Mouse (Mus musculus) ES-Bruce4 (cell line): Measurements from ENCODE around the gene Plcb1.

Source experiments
- CTCF ChIP-seq: IDR thresholded peaks from one replicate; pipeline ENCODE4 v1.8.1; 2011; ENCODE audit warnings: low read depth, low read length
- EP300 ChIP-seq: IDR thresholded peaks from 2 replicates; pipeline ENCODE4 v1.6.1; 2011; ENCODE audit warnings: low read depth, low read length; ENCODE audit not compliant: insufficient read depth
- POLR2A ChIP-seq: IDR thresholded peaks from one replicate; pipeline ENCODE4 v1.8.1; 2011; ENCODE audit warnings: low read length; ENCODE audit not compliant: insufficient read depth

- TF ChIP-seq CTCF (no peak), EP300 (no peak), POLR2A (no peak)
These were observed 39.8 kb downstream of the Plcb1 start for GRCm38 (mm10) chr2:134825645-134826044.
